Mouse (Mus musculus): ENCODE measurements around the gene Arhgap24.

Arhgap24 gene

GRCm38 (mm10) chr5:102898301-102898700, 417.1 kb downstream of the Arhgap24 start:
- DNase-seq: peak; percentile 8 to 48

DNA sequence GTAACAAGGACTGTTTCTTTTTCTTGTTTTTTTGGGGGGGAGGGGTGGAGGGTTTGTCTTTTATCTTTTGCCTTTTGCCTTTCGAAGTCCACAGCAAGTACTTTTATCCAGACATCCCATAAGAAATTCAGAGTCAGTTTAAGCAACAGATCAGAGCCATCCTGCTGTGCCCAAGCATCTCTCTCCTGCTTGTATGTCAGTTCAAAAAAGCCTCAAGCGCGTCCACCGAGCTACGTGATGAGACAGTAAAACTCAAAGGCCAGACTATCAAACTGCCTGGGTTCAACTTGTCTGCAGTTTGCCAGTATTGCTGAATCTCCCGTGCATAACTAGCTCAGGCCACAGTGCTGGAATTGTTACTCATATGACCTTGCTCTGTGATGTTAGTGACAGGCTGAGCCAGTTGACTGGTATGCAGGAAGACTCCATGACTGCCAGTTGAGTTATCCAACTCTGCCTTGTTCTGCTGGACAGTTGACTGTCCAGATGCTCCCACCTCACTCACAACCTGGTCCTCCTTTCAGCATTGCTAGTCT, 418.6 kb downstream of the Arhgap24 start:
- no peak for DNase-seq

GRCm38 (mm10) chr5:102901176-102901575, 420.0 kb downstream of the Arhgap24 start:
- DNase-seq: no peak

DNA sequence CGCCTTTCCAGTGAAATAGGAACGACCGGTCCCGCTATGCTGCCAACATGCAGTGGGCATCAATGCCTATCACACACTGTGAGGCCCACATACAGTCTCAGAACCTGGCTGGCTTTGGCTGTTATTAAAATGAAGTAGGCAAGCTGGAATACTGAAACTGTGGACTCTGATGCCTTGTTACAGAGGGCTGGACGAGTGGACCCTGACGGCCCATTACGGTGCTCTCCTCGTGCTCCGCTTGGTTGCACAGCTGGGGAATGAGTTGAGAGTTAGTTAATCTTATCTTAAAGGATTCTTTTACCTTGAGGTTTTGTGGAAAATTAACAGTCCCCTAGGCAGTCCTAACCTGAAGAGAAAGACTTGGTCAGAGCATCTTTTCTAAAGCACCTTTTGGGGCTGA, 422.3 kb downstream of the Arhgap24 start:
- DNase-seq: peak; percentile 84 to 88

DNA sequence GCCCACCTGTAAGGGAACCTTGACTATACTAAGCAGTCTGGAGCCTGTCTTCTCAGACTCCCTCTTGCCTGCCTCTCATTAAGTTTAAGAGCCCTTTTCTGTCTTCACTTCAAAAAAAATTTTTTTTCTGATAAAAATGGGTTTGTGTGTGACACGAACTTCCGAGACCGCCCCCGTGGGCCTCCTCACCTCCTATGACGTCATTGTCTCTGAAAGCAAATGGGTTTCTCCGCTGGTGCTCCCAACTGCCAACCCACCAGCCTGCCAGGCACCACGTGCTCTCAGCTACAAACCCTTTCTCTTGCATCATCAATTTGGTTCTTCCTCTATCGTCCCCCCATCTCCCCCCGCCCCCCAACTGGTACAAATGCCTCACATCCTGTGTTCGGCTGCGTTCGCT, 422.9 kb downstream of the Arhgap24 start:
- peak in 1 of 2 experiments; percentile 17 for DNase-seq

- DNase-seq: no peak
Observed at GRCm38 (mm10) chr5:102905441-102906211, 424.4 kb downstream of the Arhgap24 start.

DNA sequence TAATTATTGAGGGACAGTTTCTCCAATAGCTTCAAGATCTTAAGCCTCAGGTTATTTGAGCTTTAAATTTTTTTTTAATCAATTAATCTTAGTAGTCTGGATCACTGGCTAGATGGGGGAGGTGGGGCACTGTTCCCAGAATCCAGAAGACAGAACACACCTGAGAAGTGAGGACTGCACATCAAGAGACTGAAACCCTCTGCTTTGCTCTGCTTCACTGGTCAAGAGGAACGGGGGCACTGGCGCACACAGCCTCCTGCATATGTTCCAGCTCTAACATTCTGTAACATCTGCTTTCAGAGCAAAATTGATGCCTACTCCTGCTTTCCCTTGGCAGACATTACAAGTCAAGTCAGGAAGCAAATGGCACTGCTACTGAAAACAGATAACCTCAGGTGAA, 439.0 kb downstream of the Arhgap24 start:
- peak in 1 of 2 experiments; percentile 16 for DNase-seq

DNA sequence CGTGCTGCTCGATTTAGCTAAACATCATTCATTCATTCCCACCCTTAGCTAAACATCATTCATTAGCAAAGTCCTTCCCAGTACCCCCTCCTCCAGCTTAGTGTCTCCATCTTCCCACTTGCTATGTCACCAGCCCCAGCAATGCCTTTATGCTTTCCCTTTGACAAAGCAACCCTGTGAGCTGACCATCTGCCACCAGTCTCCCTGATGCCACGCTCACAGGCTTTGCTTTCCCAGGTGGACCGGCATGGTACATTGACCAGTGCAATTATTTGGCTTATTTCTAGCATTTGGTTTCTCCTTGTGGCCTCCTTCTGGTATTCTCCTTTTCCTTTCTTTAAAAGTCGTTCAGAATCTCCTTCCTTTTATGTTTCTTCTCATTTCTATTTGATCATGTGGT, 445.6 kb downstream of the Arhgap24 start:
- no peak for DNase-seq

DNA sequence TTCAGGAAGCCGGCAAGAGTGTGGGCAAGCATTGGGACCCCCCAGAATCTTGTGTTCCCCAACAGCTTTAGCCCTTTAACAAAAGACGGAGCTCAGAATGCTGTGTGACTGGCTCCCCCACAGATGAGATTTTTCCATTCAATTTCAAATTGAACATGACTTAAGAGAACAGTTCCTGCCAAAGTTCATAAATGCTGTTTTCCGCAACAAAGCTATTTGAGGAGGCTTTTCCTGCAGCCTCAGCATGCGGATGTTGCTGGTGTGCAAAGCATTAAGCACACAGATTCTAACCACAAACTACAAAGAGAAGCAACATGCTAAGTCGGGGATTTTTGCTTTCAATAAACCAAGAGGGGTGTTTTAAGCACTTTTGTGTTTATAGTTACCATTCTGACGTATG, 449.0 kb downstream of the Arhgap24 start:
- DNase-seq: no peak

GRCm38 (mm10) chr5:102943864-102944630, 462.9 kb downstream of the Arhgap24 start:
- DNase-seq: peak in 1 of 2 experiments; percentile 9

DNA sequence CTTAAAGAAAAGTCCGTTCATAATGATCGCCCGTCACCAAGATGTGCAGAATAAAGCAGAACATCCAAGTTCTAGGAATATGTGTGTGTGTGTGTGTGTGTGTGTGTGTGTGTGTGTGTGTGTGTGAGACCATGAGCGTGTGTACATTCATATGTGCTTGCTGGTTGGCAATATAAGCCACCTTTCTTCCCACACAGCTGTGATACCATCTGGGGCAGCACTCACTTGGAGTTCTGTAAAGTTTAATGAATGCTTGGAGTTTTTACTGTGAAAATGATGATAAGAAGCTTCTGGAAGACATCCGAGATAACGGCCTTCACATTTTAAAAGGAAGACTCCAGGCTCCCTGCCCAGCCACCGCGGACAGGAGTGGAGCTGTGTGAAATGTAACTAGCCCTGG, 465.4 kb downstream of the Arhgap24 start:
- DNase-seq: no peak

DNA sequence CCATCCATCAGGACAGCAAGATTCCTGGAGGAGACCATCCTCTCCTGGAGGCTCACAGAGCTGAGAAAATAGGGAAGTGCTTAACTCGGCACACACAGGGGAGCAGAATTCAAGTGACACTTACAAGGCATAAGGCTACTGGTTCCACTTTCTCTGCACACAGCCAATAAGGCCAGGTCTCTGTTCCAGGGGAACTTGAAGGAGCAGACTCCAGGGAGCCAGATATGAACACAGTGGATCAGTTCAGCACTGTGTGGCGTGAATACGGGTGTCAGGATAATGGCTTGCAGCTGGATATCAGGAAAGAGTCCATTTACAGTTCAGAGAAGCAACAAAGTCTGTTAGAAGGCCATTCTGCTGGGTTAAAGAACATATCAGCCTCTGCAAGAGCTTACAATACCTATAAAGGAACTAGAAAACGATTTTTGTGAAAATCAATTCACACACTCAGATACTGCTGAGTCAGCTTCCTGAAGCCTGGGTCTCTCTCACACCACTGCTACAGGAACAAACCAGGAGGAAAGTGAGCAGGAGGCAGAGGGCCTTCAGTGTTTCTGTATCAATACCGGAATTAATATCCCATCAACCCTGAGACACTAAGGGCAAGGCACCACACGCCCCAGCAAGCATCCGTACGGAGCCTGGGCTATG, 466.0 kb downstream of the Arhgap24 start:
- DNase-seq: no peak

Measured in kidney, adult 8-10 months (tissue).